Mouse (Mus musculus): ENCODE data around the gene Krt80. TPM values are rescaled to one million over a fixed set of nuclear protein-coding genes. Genes with fewer than 3 reads are reported as not detected.

The Krt80 gene
- polyA plus RNA-seq, 1 experiment, result 14.2 TPM

- DNase-seq, result peak; percentile 51
- Histone ChIP-seq H3K27me3 (replicated peaks; ENCODE audit: control insufficient read depth, insufficient read depth, low read length) (no peaks in the 10 kb centered on the region), H3K4me1 (ENCODE audit: control insufficient read depth, insufficient read depth, low read length) (no peaks in the 10 kb centered on the region; the same call in 1 of the 2 replicates), H3K36me3 (ENCODE audit: control insufficient read depth, insufficient read depth, low read length) (no peaks in the 10 kb centered on the region), H3K4me3 (ENCODE audit: insufficient read depth, low read depth, low read length) (no peak overlapping the region), H3K27ac (ENCODE audit: insufficient read depth, low read depth, low read length) (no peak overlapping the region)
- no peak for TF ChIP-seq POLR2A (IDR thresholded peaks at IDR 0.05; ENCODE audit: low read depth, low read length)
- TF ChIP-seq CTCF (conservative IDR thresholded peaks at IDR 0.05; ENCODE audit: insufficient read depth, insufficient read length, low read depth, low read length), result no peak
- WGBS, result 61% methylated on average over 8 of the region's 8 CpGs
Observed at GRCm38 (mm10) chr15:101398269-101398668, 28.3 kb upstream of the Krt80 start.

DNA sequence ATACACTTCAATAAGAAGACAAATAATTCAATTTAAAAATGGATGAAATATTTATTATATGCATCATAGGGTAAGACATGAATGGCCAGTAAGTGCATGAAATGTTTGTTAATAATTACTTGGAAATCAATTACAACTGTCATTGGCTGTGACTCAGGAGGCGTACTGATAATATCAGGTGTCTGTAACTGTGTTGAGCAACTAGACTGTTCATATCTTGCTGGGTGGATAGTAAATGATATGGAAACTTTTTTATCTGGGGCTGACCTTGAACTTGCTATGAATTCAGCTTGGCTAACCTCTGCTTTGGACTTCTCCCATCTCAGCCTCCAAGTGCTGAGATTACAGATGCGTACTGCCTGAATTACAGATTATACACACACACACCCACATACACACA is 27.7 kb upstream of the Krt80 start:
- Histone ChIP-seq H3K4me3 (ENCODE audit: insufficient read depth, low read depth, low read length) (no peak overlapping the region), H3K27ac (ENCODE audit: insufficient read depth, low read depth, low read length) (no peak overlapping the region), H3K4me1 (ENCODE audit: control insufficient read depth, insufficient read depth, low read length) (no peaks in the 10 kb centered on the region; the same call in 1 of the 2 replicates), H3K36me3 (ENCODE audit: control insufficient read depth, insufficient read depth, low read length) (no peaks in the 10 kb centered on the region), H3K27me3 (replicated peaks; ENCODE audit: control insufficient read depth, insufficient read depth, low read length) (no peaks in the 10 kb centered on the region)
- TF ChIP-seq CTCF (conservative IDR thresholded peaks at IDR 0.05; ENCODE audit: insufficient read depth, insufficient read length, low read depth, low read length), result no peak
- TF ChIP-seq POLR2A (IDR thresholded peaks at IDR 0.05; ENCODE audit: low read depth, low read length), result no peak
- no peak for DNase-seq
- WGBS, result 79% methylated on average over 2 of the region's 2 CpGs

- H3K27me3 ChIP-seq (replicated peaks; ENCODE audit: control insufficient read depth, insufficient read depth, low read length), result no peaks in the 10 kb centered on the region
- TF ChIP-seq POLR2A (IDR thresholded peaks at IDR 0.05; ENCODE audit: low read depth, low read length) (no peak), CTCF (conservative IDR thresholded peaks at IDR 0.05; ENCODE audit: insufficient read depth, insufficient read length, low read depth, low read length) (no peak)
- no peaks in the 10 kb centered on the region for H3K36me3 ChIP-seq (ENCODE audit: control insufficient read depth, insufficient read depth, low read length)
- no peak overlapping the region for H3K4me3 ChIP-seq (ENCODE audit: insufficient read depth, low read depth, low read length)
- H3K27ac ChIP-seq (ENCODE audit: insufficient read depth, low read depth, low read length), result no peak overlapping the region
- no peaks in the 10 kb centered on the region; the same call in 1 of the 2 replicates for H3K4me1 ChIP-seq (ENCODE audit: control insufficient read depth, insufficient read depth, low read length)
- 83% methylated on average over 3 of the region's 3 CpGs for WGBS
- no peak for DNase-seq
Observed at GRCm38 (mm10) chr15:101396921-101397320, 27.0 kb upstream of the Krt80 start.

- no peak for DNase-seq
- Histone ChIP-seq H3K27me3 (replicated peaks; ENCODE audit: control insufficient read depth, insufficient read depth, low read length) (no peaks in the 10 kb centered on the region), H3K36me3 (ENCODE audit: control insufficient read depth, insufficient read depth, low read length) (no peaks in the 10 kb centered on the region), H3K27ac (ENCODE audit: insufficient read depth, low read depth, low read length) (no peak overlapping the region), H3K4me3 (ENCODE audit: insufficient read depth, low read depth, low read length) (no peak overlapping the region), H3K4me1 (ENCODE audit: control insufficient read depth, insufficient read depth, low read length) (no peaks in the 10 kb centered on the region; the same call in 1 of the 2 replicates)
- TF ChIP-seq POLR2A (IDR thresholded peaks at IDR 0.05; ENCODE audit: low read depth, low read length) (no peak), CTCF (conservative IDR thresholded peaks at IDR 0.05; ENCODE audit: insufficient read depth, insufficient read length, low read depth, low read length) (no peak)
- WGBS, result 57% methylated on average over 7 of the region's 7 CpGs
Observed at GRCm38 (mm10) chr15:101396466-101396865, 26.5 kb upstream of the Krt80 start.

GRCm38 (mm10) chr15:101394908-101395307 is 24.9 kb upstream of the Krt80 start:
- Histone ChIP-seq H3K4me1 (ENCODE audit: control insufficient read depth, insufficient read depth, low read length) (no peaks in the 10 kb centered on the region; the same call in 1 of the 2 replicates), H3K27me3 (replicated peaks; ENCODE audit: control insufficient read depth, insufficient read depth, low read length) (no peaks in the 10 kb centered on the region), H3K4me3 (ENCODE audit: insufficient read depth, low read depth, low read length) (no peak overlapping the region), H3K36me3 (ENCODE audit: control insufficient read depth, insufficient read depth, low read length) (no peaks in the 10 kb centered on the region), H3K27ac (ENCODE audit: insufficient read depth, low read depth, low read length) (no peak overlapping the region)
- 51% methylated on average over 7 of the region's 7 CpGs for WGBS
- TF ChIP-seq POLR2A (IDR thresholded peaks at IDR 0.05; ENCODE audit: low read depth, low read length), result no peak
- DNase-seq, result peak; percentile 53

GRCm38 (mm10) chr15:101392251-101392650 is 22.3 kb upstream of the Krt80 start:
- 62% methylated on average over 5 of the region's 5 CpGs for WGBS
- peak; percentile 39 for DNase-seq

GRCm38 (mm10) chr15:101390203-101390602 is 20.2 kb upstream of the Krt80 start:
- Histone ChIP-seq H3K4me1 (ENCODE audit: control insufficient read depth, insufficient read depth, low read length) (no peaks in the 10 kb centered on the region), H3K4me3 (ENCODE audit: insufficient read depth, low read depth, low read length) (no peak overlapping the region), H3K27ac (ENCODE audit: insufficient read depth, low read depth, low read length) (no peak overlapping the region), H3K27me3 (replicated peaks; ENCODE audit: control insufficient read depth, insufficient read depth, low read length) (no peaks in the 10 kb centered on the region), H3K36me3 (ENCODE audit: control insufficient read depth, insufficient read depth, low read length) (no peaks in the 10 kb centered on the region)
- DNase-seq, result no peak
- 85% methylated on average over 5 of the region's 5 CpGs for WGBS
- TF ChIP-seq POLR2A (IDR thresholded peaks at IDR 0.05; ENCODE audit: low read depth, low read length) (no peak), CTCF (conservative IDR thresholded peaks at IDR 0.05; ENCODE audit: insufficient read depth, insufficient read length, low read depth, low read length) (no peak)

More at GRCm38 (mm10) chr15:101392251-101392650, 22.3 kb upstream of the Krt80 start:
- no peak overlapping the region for H3K4me3 ChIP-seq (ENCODE audit: insufficient read depth, low read depth, low read length)
- no peaks in the 10 kb centered on the region for H3K4me1 ChIP-seq (ENCODE audit: control insufficient read depth, insufficient read depth, low read length)
- no peak for TF ChIP-seq POLR2A (IDR thresholded peaks at IDR 0.05; ENCODE audit: low read depth, low read length)
- TF ChIP-seq CTCF (conservative IDR thresholded peaks at IDR 0.05; ENCODE audit: insufficient read depth, insufficient read length, low read depth, low read length), result no peak
- no peak overlapping the region for H3K27ac ChIP-seq (ENCODE audit: insufficient read depth, low read depth, low read length)
- H3K27me3 ChIP-seq (replicated peaks; ENCODE audit: control insufficient read depth, insufficient read depth, low read length), result no peaks in the 10 kb centered on the region
- no peaks in the 10 kb centered on the region for H3K36me3 ChIP-seq (ENCODE audit: control insufficient read depth, insufficient read depth, low read length)

Measured in kidney, adult 2 months (tissue).